Mouse (Mus musculus) forebrain, embryonic 11.5 days (tissue): ENCODE measurements at regions not wholly inside any gene's neighbourhood (a gene's known extent, or its start where the extent isn't known, plus 50 kb on each side); places are given as distances from the start of the nearest gene placed in this dataset.

Source experiments
- ATAC-seq: fragments of 200-750 bp; cut with Nextera tagmentation; replicated peaks from 2 replicates; pipeline ENCODE4 v1.8.0; 2017; ENCODE audit warnings: moderate TSS enrichment; ENCODE audit not compliant: low FRiP score
- DNase-seq: peaks from one replicate; pipeline ENCODE4 v3.0.0-alpha.2; 2017; ENCODE audit warnings: low spot score
- H3K27ac ChIP-seq: fragments of 300-500 bp; sonication (generic); 2 replicates; pipeline ENCODE4 v1.5.1; 2014; ENCODE audit warnings: low read depth, low read length
- H3K27me3 ChIP-seq: fragments of 300-500 bp; sonication (generic); 2 replicates; pipeline ENCODE4 v1.6.1; 2014; ENCODE audit warnings: mild to moderate bottlenecking, low read length, mixed read lengths; ENCODE audit not compliant: control insufficient read depth, insufficient read depth
- H3K36me3 ChIP-seq: fragments of 300-500 bp; sonication (generic); 2 replicates; pipeline ENCODE4 v1.6.1; 2014; ENCODE audit warnings: mild to moderate bottlenecking, low read length, moderate library complexity, mixed read lengths; ENCODE audit not compliant: control insufficient read depth, insufficient read depth
- H3K4me1 ChIP-seq: fragments of 300-500 bp; sonication (generic); replicated peaks from 2 replicates; pipeline ENCODE4 v1.6.1; 2014; ENCODE audit warnings: low read length, mixed read lengths; ENCODE audit not compliant: control insufficient read depth, insufficient read depth
- H3K4me2 ChIP-seq: fragments of 300-500 bp; sonication (generic); 2 replicates; pipeline ENCODE4 v1.6.1; 2014; ENCODE audit warnings: low read depth, mild to moderate bottlenecking, low read length, moderate library complexity, mixed read lengths; ENCODE audit not compliant: severe bottlenecking
- H3K4me3 ChIP-seq: fragments of 300-500 bp; sonication (generic); 2 replicates; pipeline ENCODE4 v1.5.1; 2014; ENCODE audit warnings: low read depth, low read length
- H3K9ac ChIP-seq: fragments of 300-500 bp; sonication (generic); 2 replicates; pipeline ENCODE4 v1.6.1; 2014; ENCODE audit warnings: low read length
- H3K9me3 ChIP-seq: fragments of 300-500 bp; sonication (generic); 2 replicates; pipeline ENCODE4 v1.6.1; 2016; ENCODE audit warnings: low read length, mixed read lengths; ENCODE audit not compliant: control insufficient read depth
- WGBS: fragments of 180-500 bp; shearing (Covaris S2); extraction: QIAGEN DNeasy Blood & Tissue Kit; methylation state at CpG from one replicate; pipeline ENCODE4 v1.1.7; 2014; 5-methylcytosine and 5-hydroxymethylcytosine counted together

- peak; percentile 78 for ATAC-seq
Measured at GRCm38 (mm10) chr12:68242683-68243082, 916.3 kb downstream of the Rps29 start.

GRCm38 (mm10) chr12:68231803-68232202 is 927.2 kb downstream of the Rps29 start:
- Histone ChIP-seq H3K9me3 (no peaks in the 10 kb centered on the region), H3K4me1 (no peaks in the 10 kb centered on the region), H3K4me3 (no peak overlapping the region), H3K4me2 (no peak overlapping the region), H3K36me3 (no peaks in the 10 kb centered on the region), H3K27me3 (no peaks in the 10 kb centered on the region), H3K27ac (no peak overlapping the region), H3K9ac (no peak overlapping the region)
- no peak for ATAC-seq
- 96% methylated on average over 3 of the region's 3 CpGs for WGBS
- DNase-seq, result no peak

More at GRCm38 (mm10) chr12:68242683-68243082, 916.3 kb downstream of the Rps29 start:
- Histone ChIP-seq H3K4me3 (no peak overlapping the region), H3K4me2 (no peak overlapping the region), H3K4me1 (no peaks in the 10 kb centered on the region), H3K27ac (no peak overlapping the region), H3K27me3 (no peaks in the 10 kb centered on the region), H3K36me3 (no peaks in the 10 kb centered on the region), H3K9ac (no peak overlapping the region), H3K9me3 (no peaks in the 10 kb centered on the region)
- DNase-seq, result no peak
- 46% methylated on average over 2 of the region's 2 CpGs for WGBS

GRCm38 (mm10) chr12:68217091-68217490 is 941.9 kb downstream of the Rps29 start:
- H3K4me1 ChIP-seq, result no peaks in the 10 kb centered on the region
- H3K4me3 ChIP-seq, result no peak overlapping the region
- H3K4me2 ChIP-seq, result no peak overlapping the region
- no peaks in the 10 kb centered on the region for H3K27me3 ChIP-seq
- no peak overlapping the region for H3K9ac ChIP-seq
- 34% methylated on average over 4 of the region's 4 CpGs for WGBS
- H3K27ac ChIP-seq, result no peak overlapping the region
- no peaks in the 10 kb centered on the region for H3K9me3 ChIP-seq
- H3K36me3 ChIP-seq, result no peaks in the 10 kb centered on the region
- peak; percentile 89 for ATAC-seq
- no peak for DNase-seq

GRCm38 (mm10) chr12:68208302-68208701 is 950.7 kb downstream of the Rps29 start:
- WGBS, result 96% methylated on average over 10 of the region's 10 CpGs
- Histone ChIP-seq H3K4me2 (no peak overlapping the region), H3K4me3 (no peak overlapping the region), H3K9me3 (no peaks in the 10 kb centered on the region), H3K9ac (no peak overlapping the region), H3K36me3 (no peaks in the 10 kb centered on the region), H3K4me1 (no peaks in the 10 kb centered on the region), H3K27ac (no peak overlapping the region), H3K27me3 (no peaks in the 10 kb centered on the region)
- no peak for DNase-seq
- no peak for ATAC-seq

- Histone ChIP-seq H3K9me3 (no peaks in the 10 kb centered on the region), H3K9ac (no peak overlapping the region), H3K4me3 (no peak overlapping the region), H3K36me3 (no peaks in the 10 kb centered on the region), H3K27me3 (no peaks in the 10 kb centered on the region), H3K4me2 (no peak overlapping the region), H3K27ac (no peak overlapping the region), H3K4me1 (no peaks in the 10 kb centered on the region)
- 89% methylated on average over 1 of the region's 1 CpGs for WGBS
- ATAC-seq (no peak), DNase-seq (no peak)
Measured at GRCm38 (mm10) chr12:68183858-68184257, 961.5 kb upstream of the Mdga2 start.

- no peak for ATAC-seq
- no peak overlapping the region for H3K4me2 ChIP-seq
- no peak for DNase-seq
- no peak overlapping the region for H3K27ac ChIP-seq
- no peak overlapping the region for H3K9ac ChIP-seq
- no peaks in the 10 kb centered on the region for H3K27me3 ChIP-seq
- no peak overlapping the region for H3K4me3 ChIP-seq
- 86% methylated on average over 2 of the region's 2 CpGs for WGBS
- no peaks in the 10 kb centered on the region for H3K4me1 ChIP-seq
- no peaks in the 10 kb centered on the region for H3K9me3 ChIP-seq
- H3K36me3 ChIP-seq, result no peaks in the 10 kb centered on the region
Measured at GRCm38 (mm10) chr12:68161317-68161716, 939.0 kb upstream of the Mdga2 start.

- Histone ChIP-seq H3K4me2 (no peak overlapping the region), H3K36me3 (no peaks in the 10 kb centered on the region), H3K9me3 (no peaks in the 10 kb centered on the region), H3K4me1 (no peaks in the 10 kb centered on the region), H3K4me3 (no peak overlapping the region), H3K27ac (no peak overlapping the region), H3K27me3 (no peaks in the 10 kb centered on the region), H3K9ac (no peak overlapping the region)
- ATAC-seq (no peak), DNase-seq (no peak)
- 50% methylated on average over 4 of the region's 4 CpGs for WGBS
Measured at GRCm38 (mm10) chr12:68148066-68148465, 925.7 kb upstream of the Mdga2 start.

GRCm38 (mm10) chr12:68139831-68140230 is 917.5 kb upstream of the Mdga2 start:
- Histone ChIP-seq H3K9ac (no peak overlapping the region), H3K36me3 (no peaks in the 10 kb centered on the region), H3K4me1 (no peaks in the 10 kb centered on the region), H3K4me3 (no peak overlapping the region), H3K4me2 (no peak overlapping the region), H3K27ac (no peak overlapping the region), H3K27me3 (no peaks in the 10 kb centered on the region), H3K9me3 (no peaks in the 10 kb centered on the region)
- no peak for ATAC-seq
- DNase-seq, result no peak
- 89% methylated on average over 6 of the region's 6 CpGs for WGBS

- no peaks in the 10 kb centered on the region for H3K36me3 ChIP-seq
- no peak overlapping the region for H3K4me2 ChIP-seq
- no peaks in the 10 kb centered on the region for H3K9me3 ChIP-seq
- H3K27ac ChIP-seq, result no peak overlapping the region
- DNase-seq (no peak), ATAC-seq (no peak)
- H3K9ac ChIP-seq, result no peak overlapping the region
- no peaks in the 10 kb centered on the region for H3K27me3 ChIP-seq
- H3K4me1 ChIP-seq, result no peaks in the 10 kb centered on the region
- H3K4me3 ChIP-seq, result no peak overlapping the region
Measured at GRCm38 (mm10) chr12:68131776-68132175, 909.4 kb upstream of the Mdga2 start.
